Mouse (Mus musculus): Measurements from ENCODE around the gene Ccr1l1. TPM values are rescaled to one million over a fixed set of nuclear protein-coding genes. Genes with fewer than 3 reads are reported as not detected.

The Ccr1l1 gene
- polyA plus RNA-seq (2014; fragmentation: Nextera tagmentation; extraction: Ambion mirVana), result not detected in 2 replicates

DNA sequence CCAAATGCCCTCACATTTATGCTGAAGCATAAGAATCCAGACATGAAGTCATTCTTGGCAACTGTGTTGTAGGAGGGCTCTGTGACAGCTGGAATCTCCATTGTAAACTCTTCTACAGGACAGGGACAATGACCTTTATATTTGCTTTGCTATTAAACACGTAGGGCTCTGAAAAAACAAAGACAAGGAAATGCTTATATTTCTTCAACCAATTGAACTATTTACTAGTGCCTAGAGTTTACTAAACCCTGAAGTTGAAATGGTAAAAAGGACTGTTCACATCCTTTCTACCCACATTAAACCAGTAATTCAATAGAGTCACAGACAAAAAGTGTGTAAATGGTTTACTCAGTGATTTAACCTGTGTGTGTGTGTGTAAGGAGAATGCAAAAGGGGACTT, at the start of gene Ccr1l1:
Gene Ccr1l1 (minus strand): TSS at position 101 of the 400 bp plus-strand sequence.
- DNase-seq, result no peak
- 36% methylated on average over 1 of the region's 1 CpGs for WGBS
- no peak for TF ChIP-seq CTCF (IDR thresholded peaks at IDR 0.05; ENCODE audit: low read depth)
- Histone ChIP-seq H3K27ac (ENCODE audit: low read depth) (no peak within 1 kb of the TSS), H3K4me3 (ENCODE audit: low read depth, low read length) (no peak within 1 kb of the TSS), H3K9me3 (ENCODE audit: low read depth, low read length) (no peaks in the 10 kb centered on the region), H3K27me3 (ENCODE audit: insufficient read depth, low read length) (no peaks in the 10 kb centered on the region), H3K4me1 (ENCODE audit: insufficient read depth) (no peaks in the 10 kb centered on the region), H3K9ac (no peak within 1 kb of the TSS), H3K4me2 (no peak within 1 kb of the TSS), H3K36me3 (ENCODE audit: insufficient read depth) (no peaks in the 10 kb centered on the region)
- no peak for ATAC-seq (ENCODE audit: insufficient read depth)

DNA sequence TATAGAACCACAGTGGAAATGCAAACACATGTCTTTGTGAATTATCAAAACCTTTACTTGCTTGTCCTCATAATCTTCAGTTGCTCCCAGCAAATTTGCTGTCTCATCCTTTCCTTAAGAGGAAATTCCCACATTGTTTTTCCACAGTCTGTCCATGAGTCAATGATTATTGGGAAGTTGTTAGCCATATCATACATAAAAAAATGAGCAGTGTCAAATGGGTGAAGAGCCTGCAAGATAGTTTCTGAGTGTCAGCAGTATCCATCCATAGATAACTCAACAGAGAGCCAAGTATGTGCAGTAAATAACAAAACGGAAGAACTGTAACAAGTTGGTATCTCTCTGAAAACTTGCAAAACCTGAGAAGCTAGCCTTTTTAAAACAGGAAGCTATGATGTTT, 43.5 kb upstream of the Ccr1l1 start, which contains the start of gene Ccr3:
Gene Ccr3 (plus strand): TSS at position 301 of the 400 bp plus-strand sequence.
- no peak for ATAC-seq (ENCODE audit: insufficient read depth)
- Histone ChIP-seq H3K4me3 (ENCODE audit: low read depth, low read length) (no peak within 1 kb of the TSS), H3K4me1 (ENCODE audit: insufficient read depth) (no peaks in the 10 kb centered on the region), H3K9me3 (ENCODE audit: low read depth, low read length) (no peaks in the 10 kb centered on the region), H3K4me2 (no peak within 1 kb of the TSS), H3K9ac (no peak within 1 kb of the TSS), H3K36me3 (ENCODE audit: insufficient read depth) (no peaks in the 10 kb centered on the region), H3K27ac (ENCODE audit: low read depth) (no peak within 1 kb of the TSS), H3K27me3 (ENCODE audit: insufficient read depth, low read length) (no peaks in the 10 kb centered on the region)
- TF ChIP-seq CTCF (IDR thresholded peaks at IDR 0.05; ENCODE audit: low read depth), result no peak
- 80% methylated on average over 1 of the region's 1 CpGs for WGBS
- no peak for DNase-seq

DNA sequence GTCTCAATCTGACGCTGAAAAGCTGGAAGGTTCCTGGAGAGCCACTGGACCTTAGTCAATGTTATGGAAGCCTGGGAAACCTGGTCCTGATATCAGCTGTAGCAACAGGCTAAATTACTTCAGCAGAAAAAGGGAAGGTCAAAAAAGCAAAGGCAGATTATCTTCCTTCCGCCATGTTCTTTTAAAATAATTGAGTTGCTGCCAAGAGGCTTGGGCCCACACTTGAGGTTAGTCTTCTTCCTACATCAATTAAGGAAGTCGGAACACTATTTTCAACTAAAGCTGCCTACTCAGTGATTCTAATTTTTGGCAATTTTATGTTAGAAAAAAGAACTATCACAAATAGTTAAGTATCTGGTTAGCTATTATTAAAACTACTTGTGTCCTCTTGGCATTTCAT, 41.7 kb upstream of the Ccr1l1 start:
- Histone ChIP-seq H3K36me3 (ENCODE audit: insufficient read depth) (no peaks in the 10 kb centered on the region), H3K4me2 (no peak overlapping the region), H3K27ac (ENCODE audit: low read depth) (no peak overlapping the region), H3K9ac (no peak overlapping the region), H3K9me3 (ENCODE audit: low read depth, low read length) (no peaks in the 10 kb centered on the region), H3K27me3 (ENCODE audit: insufficient read depth, low read length) (no peaks in the 10 kb centered on the region), H3K4me3 (ENCODE audit: low read depth, low read length) (no peak overlapping the region), H3K4me1 (ENCODE audit: insufficient read depth) (no peaks in the 10 kb centered on the region)
- TF ChIP-seq CTCF (IDR thresholded peaks at IDR 0.05; ENCODE audit: low read depth), result no peak
- DNase-seq, result no peak
- WGBS, result 81% methylated on average over 3 of the region's 3 CpGs
- no peak for ATAC-seq (ENCODE audit: insufficient read depth)

DNA sequence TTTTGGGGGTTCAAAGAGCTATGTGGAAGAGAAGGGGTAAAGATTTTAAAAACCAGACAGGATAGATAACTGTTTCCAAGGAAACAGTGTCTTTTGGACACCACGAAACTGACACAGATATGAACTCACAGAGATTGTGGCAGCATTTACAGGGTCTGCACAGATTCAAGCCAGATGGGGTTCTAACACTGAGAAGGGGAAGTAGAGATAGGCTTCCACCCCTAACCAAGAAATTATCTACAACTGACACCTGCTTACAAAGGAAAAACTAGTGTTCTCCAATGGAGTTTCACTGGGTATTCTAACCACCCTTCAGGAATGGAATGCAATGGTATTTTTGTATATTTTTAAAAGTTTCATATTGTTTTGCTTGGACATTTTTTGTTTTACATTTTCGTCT, 37.8 kb upstream of the Ccr1l1 start:
- H3K4me3 ChIP-seq (ENCODE audit: low read depth, low read length), result no peak overlapping the region
- no peak overlapping the region for H3K9ac ChIP-seq
- ATAC-seq (ENCODE audit: insufficient read depth) (no peak), DNase-seq (no peak)
- WGBS, result 62% methylated on average over 2 of the region's 2 CpGs
- no peaks in the 10 kb centered on the region for H3K27me3 ChIP-seq (ENCODE audit: insufficient read depth, low read length)
- TF ChIP-seq CTCF (IDR thresholded peaks at IDR 0.05; ENCODE audit: low read depth), result no peak
- H3K9me3 ChIP-seq (ENCODE audit: low read depth, low read length), result no peaks in the 10 kb centered on the region
- H3K36me3 ChIP-seq (ENCODE audit: insufficient read depth), result no peaks in the 10 kb centered on the region
- H3K4me2 ChIP-seq, result no peak overlapping the region
- no peaks in the 10 kb centered on the region for H3K4me1 ChIP-seq (ENCODE audit: insufficient read depth)
- no peak overlapping the region for H3K27ac ChIP-seq (ENCODE audit: low read depth)

DNA sequence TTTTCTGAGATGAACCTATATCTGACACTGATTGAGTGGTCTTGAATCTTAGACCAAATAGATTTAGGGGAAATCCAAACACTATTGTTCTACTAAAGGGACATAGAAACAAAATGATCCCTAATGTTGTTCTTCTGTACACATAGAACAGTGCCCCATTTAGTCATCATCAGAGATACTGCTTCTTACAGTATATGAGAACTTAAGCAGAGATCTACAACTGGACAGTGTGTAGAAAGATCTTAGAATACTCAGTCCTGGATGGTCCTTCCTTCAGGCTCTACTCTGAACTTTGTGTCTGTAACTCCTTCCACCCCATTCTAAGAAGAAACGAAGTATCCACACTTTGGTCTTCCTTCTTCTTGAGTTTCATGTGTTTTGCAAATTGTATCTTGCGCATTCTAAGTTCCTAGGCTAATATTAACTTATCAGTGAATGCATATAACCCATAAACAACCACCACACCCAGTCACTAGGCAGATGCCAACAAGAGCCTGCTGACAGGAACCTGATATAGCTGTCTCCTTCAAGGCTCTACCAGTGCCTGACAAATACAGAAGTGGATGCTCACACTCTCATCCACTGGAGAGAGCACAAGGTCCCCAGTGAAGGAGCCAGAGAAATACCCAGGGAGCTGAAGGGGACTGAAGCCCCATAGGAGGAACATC, 36.9 kb upstream of the Ccr1l1 start:
- H3K36me3 ChIP-seq (ENCODE audit: insufficient read depth), result no peaks in the 10 kb centered on the region
- no peak overlapping the region for H3K9ac ChIP-seq
- no peak for ATAC-seq (ENCODE audit: insufficient read depth)
- no peak for DNase-seq
- H3K4me1 ChIP-seq (ENCODE audit: insufficient read depth), result no peaks in the 10 kb centered on the region
- H3K4me2 ChIP-seq, result no peak overlapping the region
- 83% methylated on average over 2 of the region's 2 CpGs for WGBS
- H3K4me3 ChIP-seq (ENCODE audit: low read depth, low read length), result no peak overlapping the region
- no peak overlapping the region for H3K27ac ChIP-seq (ENCODE audit: low read depth)
- H3K9me3 ChIP-seq (ENCODE audit: low read depth, low read length), result no peaks in the 10 kb centered on the region
- no peaks in the 10 kb centered on the region for H3K27me3 ChIP-seq (ENCODE audit: insufficient read depth, low read length)
- TF ChIP-seq CTCF (IDR thresholded peaks at IDR 0.05; ENCODE audit: low read depth), result no peak

DNA sequence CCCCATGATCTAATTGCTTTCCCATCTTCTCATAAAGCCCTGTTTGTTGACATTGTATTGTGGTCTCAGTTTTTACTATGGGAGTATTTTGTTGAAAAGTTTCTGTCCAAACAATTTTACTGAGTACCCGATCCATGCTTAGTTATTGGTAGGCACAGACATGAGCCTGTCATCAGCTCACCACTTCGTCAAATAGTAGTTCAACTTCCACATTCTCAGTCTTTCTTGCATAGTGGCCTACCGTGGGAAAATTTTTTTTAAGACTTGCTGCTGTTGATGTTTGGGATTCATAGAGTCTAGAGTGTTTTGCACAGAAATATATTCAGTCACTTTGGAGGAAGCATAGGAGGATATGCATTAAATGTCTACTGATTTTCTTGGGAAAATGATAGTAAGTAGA, 35.1 kb upstream of the Ccr1l1 start:
- H3K4me3 ChIP-seq (ENCODE audit: low read depth, low read length), result no peak overlapping the region
- H3K27me3 ChIP-seq (ENCODE audit: insufficient read depth, low read length), result no peaks in the 10 kb centered on the region

DNA sequence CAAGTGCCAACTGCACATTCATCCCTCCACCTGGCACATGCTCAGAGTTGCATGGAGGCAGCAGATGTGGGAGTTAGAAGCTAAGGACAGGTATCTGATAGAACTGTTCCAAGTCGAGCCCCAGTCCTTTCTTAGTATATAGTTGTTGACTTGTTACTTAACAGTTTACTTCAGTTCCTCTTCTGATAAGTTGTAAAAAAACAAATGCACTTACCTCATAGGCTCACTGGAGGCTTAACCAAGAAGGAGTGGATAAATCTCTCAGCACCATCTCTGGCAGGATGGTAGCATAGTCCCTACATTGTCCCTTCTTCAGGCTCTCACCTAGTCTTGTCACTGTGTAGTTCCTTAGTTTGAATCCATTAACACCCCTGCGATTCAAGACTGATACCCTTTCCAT, 34.5 kb upstream of the Ccr1l1 start:
- TF ChIP-seq CTCF (IDR thresholded peaks at IDR 0.05; ENCODE audit: low read depth), result no peak
- Histone ChIP-seq H3K4me1 (ENCODE audit: insufficient read depth) (no peaks in the 10 kb centered on the region), H3K4me2 (no peak overlapping the region), H3K36me3 (ENCODE audit: insufficient read depth) (no peaks in the 10 kb centered on the region), H3K9me3 (ENCODE audit: low read depth, low read length) (no peaks in the 10 kb centered on the region), H3K4me3 (ENCODE audit: low read depth, low read length) (no peak overlapping the region), H3K27ac (ENCODE audit: low read depth) (no peak overlapping the region), H3K9ac (no peak overlapping the region), H3K27me3 (ENCODE audit: insufficient read depth, low read length) (no peaks in the 10 kb centered on the region)
- no peak for ATAC-seq (ENCODE audit: insufficient read depth)
- 61% methylated on average over 2 of the region's 2 CpGs for WGBS
- DNase-seq, result no peak

More for the DNA sequence above, 35.1 kb upstream of the Ccr1l1 start:
- DNase-seq (no peak), ATAC-seq (ENCODE audit: insufficient read depth) (no peak)
- no peaks in the 10 kb centered on the region for H3K9me3 ChIP-seq (ENCODE audit: low read depth, low read length)
- WGBS, result 73% methylated on average over 3 of the region's 3 CpGs
- no peak overlapping the region for H3K9ac ChIP-seq
- H3K36me3 ChIP-seq (ENCODE audit: insufficient read depth), result no peaks in the 10 kb centered on the region
- H3K27ac ChIP-seq (ENCODE audit: low read depth), result no peak overlapping the region
- no peak overlapping the region for H3K4me2 ChIP-seq
- H3K4me1 ChIP-seq (ENCODE audit: insufficient read depth), result no peaks in the 10 kb centered on the region
- TF ChIP-seq CTCF (IDR thresholded peaks at IDR 0.05; ENCODE audit: low read depth), result no peak
